Mouse (Mus musculus) ES-E14 (cell line): ENCODE data around the gene Pheta1.

Experiments used
- CHD2 ChIP-seq: IDR thresholded peaks from 2 replicates; pipeline ENCODE4 v1.6.1; 2014; ENCODE audit warnings: mild to moderate bottlenecking, low read depth, low read length, inconsistent platforms
- HCFC1 ChIP-seq: IDR thresholded peaks from 2 replicates; pipeline ENCODE4 v1.6.1; 2012; ENCODE audit warnings: low read length, inconsistent platforms, borderline replicate concordance; ENCODE audit not compliant: insufficient read depth
- ZNF384 ChIP-seq: IDR thresholded peaks from 2 replicates; pipeline ENCODE4 v1.6.1; 2012; ENCODE audit warnings: low read depth, low read length, inconsistent platforms

DNA sequence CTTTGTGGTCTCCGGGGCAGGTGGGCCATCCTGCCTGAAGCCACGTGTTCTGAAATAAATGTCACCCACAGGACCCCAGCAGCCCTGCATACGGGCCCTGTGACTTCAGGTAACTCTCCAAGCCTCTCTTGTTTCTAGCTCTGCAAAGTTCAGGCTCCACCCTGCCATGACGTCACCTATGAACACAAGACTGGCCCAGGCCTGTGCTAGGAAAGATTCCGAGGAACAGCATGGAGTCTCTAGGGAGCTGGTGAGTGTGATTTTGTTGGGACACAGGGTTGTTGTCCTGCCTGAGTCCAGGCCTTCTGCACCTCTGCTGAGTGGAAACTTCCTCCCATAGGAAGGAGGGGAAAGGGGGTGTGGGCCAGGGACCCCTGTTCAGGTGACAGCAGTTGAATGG, 19.2 kb downstream of the Pheta1 start:
- TF ChIP-seq CHD2 (no peak), ZNF384 (no peak), HCFC1 (no peak)
